Mouse (Mus musculus): ENCODE measurements around the gene Hist1h3h.

DNA sequence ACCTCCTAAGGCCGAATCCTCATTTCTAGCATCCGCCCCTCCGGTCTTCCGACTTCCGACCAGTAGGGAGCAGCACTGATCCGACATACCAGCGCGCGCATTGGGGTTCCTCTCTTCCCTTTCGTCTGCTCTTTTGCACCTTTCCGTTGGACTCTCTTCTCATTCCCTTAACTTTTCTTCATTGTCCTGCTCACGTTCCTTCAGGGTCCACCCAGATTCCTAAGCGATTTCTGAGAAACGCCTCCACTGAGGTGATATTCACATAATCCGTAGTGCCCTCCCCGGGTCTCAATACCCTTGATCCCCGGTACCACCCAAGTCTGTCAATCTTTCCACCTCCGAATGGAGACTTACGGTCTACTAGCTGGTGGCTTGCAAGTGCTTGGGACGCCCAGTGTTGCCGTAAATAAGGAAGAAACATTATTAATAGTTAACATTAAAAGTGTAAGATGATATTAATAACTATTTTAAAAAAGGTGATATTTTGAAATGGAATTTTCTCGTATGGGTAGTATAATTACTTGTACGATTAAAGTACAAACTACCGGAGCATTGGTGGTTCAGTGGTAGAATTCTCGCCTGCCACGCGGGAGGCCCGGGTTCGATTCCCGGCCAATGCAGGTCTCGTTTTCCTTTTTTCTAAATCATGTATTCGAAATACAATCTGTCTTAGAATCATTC lies 7.3 kb upstream of the Hist1h3h start:
- no peak for TF ChIP-seq POLR2A (IDR thresholded peaks at IDR 0.05; ENCODE audit: insufficient read depth, low read depth, low read length)
- TF ChIP-seq CTCF (IDR thresholded peaks at IDR 0.05; ENCODE audit: insufficient read depth, low read depth, low read length): peak; percentile 60; the same call in 1 of the 2 replicates

All from olfactory bulb, adult 2 months (tissue).